Mouse (Mus musculus) adrenal gland, adult 2 months (tissue): ENCODE data around the gene Tiam2. TPM values are rescaled to one million over a fixed set of nuclear protein-coding genes. Genes with fewer than 3 reads are reported as not detected.

Source experiments
- DNase-seq: peaks from one replicate; pipeline ENCODE4 v3.0.0; 2021
- long read RNA-seq: library from polyadenylated mRNA; stranded (forward); transcript quantifications from one replicate; pipeline ENCODE4 v2.0.0, GENCODE M21; 2021
- polyA plus RNA-seq: library from polyadenylated mRNA; depleted of rRNA; stranded (reverse); fragments of >200 nt; gene quantifications from 2 replicates; pipeline ENCODE4 v1.2.3, GENCODE M21; 2012; rRNA removed
- total RNA-seq, 2 experiments: library from RNA; stranded (reverse); gene quantifications; 2 replicates each; pipeline ENCODE4 v1.2.3; 2021

The Tiam2 gene
- total RNA-seq (10 to 100 TPM; 22.3 to 29.4 TPM), polyA plus RNA-seq (5.3 and 6.5 TPM in 2 replicates)
- long read RNA-seq, partial matches to known transcripts: 2 of 11 reads
- long read RNA-seq, other reads (novel, unspliced or antisense): 9 of 11 reads

DNA sequence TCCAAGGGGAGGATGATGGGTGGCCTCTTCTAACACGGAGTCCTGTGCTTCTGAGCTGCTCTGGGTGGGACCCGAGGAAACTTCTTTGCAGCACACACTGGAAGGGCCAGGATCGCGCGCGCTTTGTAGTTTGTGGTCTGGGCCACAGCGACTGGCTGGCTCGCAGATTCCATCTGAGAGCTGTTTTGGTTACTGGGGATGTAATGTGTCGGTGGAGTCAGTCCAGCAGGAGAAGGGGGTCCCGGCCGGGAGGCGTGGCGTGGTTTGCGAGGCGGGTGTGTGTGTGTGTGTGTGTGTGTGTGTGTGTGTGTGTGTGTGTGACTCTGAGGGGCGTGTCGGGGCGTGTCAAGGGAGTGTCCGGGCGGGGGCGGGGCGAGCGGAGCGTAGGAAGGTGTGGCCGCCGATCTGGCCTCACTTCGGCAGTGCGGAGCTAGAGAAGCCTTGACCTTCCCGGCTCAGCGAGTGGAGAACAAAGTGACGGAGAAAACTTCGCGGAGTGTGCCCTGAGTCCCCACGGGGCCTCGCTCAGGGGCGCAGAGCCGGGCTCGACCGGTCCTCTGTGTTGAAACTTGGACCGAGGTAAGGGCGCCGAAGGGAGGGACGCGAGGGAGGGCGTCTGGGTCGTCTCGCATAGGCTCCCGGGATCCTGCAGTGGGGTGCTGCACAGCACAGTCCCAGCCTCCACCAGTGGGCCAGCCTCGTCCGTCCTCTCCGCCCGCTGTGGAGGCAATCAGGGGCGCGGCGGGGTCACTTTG, at the start of gene Tiam2:
Gene Tiam2 (plus strand): TSS at position 426 of the 755 bp plus-strand sequence.
- peak; percentile 85 for DNase-seq

DNA sequence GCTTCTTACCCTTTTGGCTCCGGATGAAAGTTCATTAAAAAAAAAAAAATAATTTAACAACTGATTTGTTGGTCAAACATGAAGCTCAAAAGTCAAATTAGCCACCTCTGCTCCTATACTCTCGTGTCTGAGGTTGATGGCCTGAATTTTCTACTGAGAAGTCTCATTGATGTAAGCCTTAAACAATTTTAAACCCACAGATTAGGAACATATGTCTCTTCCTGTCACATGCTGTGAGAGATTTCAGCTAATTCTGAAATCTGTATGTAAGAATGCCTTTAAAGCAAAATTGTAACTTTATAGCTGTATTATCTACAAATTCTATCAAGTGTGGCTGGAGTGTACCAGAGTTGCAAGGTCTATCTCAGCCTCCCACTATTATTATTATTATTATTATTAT, 46.1 kb upstream of the Tiam2 start:
- no peak for DNase-seq

DNA sequence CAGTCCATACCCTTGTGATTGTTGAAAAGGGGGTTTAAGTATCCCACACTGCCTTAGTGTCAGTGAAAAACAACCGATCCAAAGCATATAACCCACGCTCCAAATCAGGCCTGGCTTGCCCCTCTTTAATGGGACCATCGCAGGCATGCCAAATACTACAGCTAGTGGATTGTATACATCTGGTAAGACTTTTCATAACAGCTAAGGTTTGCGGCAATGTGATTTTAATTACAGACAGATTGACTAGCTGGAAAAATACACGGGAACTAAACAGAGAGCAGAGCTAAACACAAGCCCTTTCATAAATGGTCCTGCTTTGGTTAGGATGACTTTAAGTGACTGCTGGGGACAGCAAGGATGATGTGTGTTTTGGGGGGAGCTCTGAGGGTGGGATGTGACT, 44.4 kb upstream of the Tiam2 start:
- no peak for DNase-seq

DNA sequence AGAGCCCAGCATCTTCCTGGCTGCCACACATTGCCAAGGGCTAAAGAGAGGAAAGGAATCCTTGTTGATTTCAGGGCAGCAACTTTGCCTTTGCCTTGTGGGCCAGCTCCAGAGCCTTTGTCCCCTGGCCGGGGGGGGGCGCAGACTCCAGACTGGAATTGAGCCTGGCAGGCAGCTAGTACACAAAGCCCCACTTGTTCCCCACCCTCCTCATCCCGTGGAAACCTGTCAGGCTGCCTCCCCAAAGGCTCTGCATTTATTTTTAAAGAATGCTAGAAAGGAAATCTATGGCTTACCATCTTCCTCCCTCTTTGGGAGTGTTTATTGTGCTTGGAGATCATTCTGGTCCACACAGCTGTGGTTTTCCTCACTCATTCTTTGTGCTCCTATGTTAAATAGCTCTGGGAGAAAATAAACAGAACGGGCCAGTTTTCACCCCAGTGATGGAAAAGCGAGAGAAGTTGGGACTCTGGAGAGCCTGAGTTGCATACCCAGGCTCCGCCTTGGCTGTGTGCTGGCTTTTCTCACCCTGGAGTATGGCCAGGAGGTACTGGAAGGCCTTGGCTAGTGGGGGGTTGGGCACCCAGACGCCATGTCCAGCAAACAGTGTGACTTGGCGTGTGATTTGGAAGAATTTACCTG, 41.2 kb upstream of the Tiam2 start:
- DNase-seq: peak; percentile 47

- no peak for DNase-seq
Observed at GRCm38 (mm10) chr17:3286123-3286825, 40.1 kb upstream of the Tiam2 start.

DNA sequence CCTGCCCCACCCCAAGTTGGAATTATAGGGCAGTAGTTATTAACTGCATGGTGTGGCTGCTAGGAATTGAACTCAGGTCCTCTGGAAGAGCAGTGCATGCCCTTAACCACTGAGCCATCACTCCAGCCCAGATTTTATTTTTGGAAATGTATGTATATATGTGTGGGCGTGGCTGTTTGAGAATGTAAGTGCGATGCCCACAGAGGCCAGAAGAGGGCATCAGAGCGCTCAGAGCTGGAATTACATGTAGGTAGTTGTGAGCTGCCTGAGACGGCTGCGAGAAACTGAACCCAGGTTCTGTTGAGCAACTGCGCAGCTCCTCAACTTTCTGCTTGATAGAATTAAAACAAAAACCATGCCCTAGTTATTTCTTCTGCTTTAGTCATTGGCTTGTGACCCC, 38.0 kb upstream of the Tiam2 start:
- DNase-seq: peak; percentile 56

DNA sequence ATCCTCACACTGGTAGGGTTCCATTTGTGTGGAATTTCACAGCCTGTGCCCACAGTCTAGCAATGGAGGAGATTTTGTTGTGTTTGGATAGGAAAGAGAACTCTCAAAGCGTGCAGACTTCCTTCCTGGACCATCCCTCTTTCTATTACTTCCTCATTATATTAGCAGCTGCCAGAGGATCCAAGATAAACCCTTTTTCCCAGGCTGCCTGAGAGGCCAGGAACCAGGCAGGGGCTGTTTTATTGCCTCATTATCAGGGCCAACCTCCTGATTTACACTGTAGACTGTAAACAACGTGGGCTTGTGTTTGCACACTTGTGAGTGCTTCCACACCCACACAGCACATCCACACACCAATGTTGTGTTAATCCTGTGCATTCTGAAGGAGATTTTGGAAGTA, 31.3 kb upstream of the Tiam2 start:
- DNase-seq: no peak

- DNase-seq: no peak
Observed at GRCm38 (mm10) chr17:3299487-3299886, 26.9 kb upstream of the Tiam2 start.

DNA sequence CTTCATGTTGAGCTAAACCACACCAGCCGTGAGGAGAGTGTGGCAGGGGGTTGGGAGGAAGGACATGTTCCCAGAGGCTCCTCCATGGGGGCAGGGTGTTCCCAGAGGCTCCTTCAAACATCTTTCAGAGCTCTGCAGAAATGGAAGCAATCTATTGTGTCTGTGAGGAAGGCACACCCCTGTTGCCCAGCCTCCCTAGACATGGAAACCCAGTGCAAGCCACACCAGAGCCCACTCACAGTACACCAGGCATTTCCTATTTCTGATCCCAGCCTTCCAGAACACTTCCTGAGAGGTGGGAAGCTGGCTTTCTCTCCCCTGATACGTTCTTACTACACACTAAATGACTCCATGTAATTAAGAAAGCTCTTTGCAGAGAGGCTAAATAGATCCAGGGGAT, 20.4 kb upstream of the Tiam2 start:
- no peak for DNase-seq

DNA sequence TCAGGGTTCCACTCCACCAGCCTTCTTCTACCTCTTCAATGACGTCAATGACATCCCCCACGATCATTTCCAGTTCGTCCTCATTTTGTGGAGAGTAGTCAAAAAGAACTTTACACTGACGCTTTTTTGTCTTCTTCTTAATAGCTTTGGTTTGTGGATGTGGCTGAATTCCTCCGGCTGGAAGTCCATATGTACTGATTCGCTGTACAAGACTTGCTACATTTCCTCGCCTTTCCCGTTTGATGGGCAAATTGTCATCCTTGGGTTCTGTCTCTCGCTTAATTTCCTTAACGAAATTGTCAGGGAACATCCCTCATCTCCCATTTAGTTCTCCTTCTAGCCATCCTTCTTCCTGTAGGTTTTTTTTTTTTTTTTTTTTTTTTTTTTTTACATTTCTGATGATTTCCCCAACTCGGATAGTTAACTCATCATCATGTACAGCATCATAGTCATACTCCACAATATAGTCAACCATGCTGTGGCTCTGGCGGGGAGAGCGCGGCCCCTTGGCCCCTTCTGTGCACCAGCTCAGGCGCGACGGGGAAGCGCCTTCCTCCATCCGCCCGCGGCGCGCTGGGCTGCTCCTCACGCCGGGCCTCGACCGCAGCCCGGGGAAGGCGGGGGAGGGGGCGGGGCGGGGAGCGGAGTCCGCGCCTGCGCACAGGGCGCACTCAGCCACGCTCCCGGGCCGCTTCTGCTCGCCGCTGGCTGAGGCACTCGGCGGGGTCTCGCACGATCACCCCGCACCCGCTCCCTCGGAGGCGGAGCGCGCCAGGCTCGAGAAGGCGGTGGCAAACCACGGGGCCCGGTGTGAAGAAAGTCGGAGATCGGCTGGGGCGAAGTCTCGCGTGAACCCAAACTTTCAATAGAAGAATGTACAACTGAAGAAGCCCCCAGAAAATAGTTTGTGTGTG, 12.4 kb upstream of the Tiam2 start:
- peak; percentile 90 for DNase-seq

DNA sequence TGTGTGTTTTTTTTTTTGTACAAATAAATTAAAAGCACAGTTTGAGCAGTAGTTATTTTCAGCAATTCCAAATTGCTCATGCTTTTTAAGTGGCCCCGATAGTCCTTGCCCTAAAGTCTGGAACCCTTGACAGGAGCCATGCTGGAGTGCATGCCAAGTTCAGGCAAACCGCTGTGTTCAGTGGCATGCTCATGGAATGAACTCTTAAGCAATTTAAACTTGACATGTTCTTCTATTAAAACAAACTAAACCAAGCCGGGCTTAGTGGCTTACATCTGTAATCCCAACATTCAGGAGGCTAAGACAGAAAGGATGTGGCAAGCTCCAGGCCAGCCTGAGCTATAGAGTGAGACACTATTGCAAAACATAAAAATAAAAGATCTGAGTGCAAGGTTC, 11.8 kb upstream of the Tiam2 start:
- peak; percentile 15 for DNase-seq

DNA sequence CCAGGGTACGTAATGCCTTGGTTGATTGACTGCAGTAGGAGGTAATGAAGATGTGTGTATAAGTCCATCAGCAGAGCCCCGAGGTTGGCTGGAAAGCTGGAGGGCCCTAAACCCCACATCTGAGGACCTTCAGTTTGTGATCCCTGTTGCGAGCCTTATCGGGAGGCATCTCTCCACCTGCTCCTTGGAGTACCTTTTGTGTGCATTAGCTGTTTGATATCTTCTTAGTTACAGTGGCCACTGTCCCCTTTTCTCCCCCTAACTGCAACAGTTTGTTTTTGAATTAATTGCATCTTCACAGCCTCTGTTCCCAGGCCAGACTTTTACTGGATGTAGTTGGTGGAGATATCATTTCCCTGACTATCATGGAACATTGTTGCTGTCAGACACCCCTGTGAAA, 10.8 kb upstream of the Tiam2 start:
- no peak for DNase-seq

GRCm38 (mm10) chr17:3326903-3327279, 518 bp downstream of the Tiam2 start:
- no peak for DNase-seq

DNA sequence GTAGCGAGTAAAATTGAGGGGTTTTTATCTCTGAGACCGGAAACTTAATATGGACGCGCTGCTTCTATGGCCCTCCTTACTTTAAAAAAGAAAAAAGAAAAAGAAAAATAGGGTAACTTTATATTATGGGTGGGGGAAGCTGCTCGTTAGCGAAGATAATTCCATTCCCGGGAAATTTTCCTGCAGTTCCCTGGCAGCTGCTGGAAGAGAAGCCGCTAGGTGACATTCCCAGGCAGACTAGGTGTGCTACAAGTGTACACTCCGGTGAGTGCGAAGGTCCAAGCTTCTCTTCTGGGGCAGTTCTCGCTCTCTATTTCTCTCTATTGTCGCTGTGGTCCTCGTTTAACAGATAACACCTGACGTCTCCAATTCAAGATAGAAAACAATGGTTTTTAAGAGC, 962 bp downstream of the Tiam2 start:
- DNase-seq: no peak

- DNase-seq: no peak
Observed at GRCm38 (mm10) chr17:3328820-3329219, 2.4 kb downstream of the Tiam2 start.

- no peak for DNase-seq
Observed at GRCm38 (mm10) chr17:3329429-3329828, 3.1 kb downstream of the Tiam2 start.

- peak; percentile 89 for DNase-seq
Observed at GRCm38 (mm10) chr17:3331721-3332461, 5.5 kb downstream of the Tiam2 start.

GRCm38 (mm10) chr17:3336161-3336739, 9.9 kb downstream of the Tiam2 start:
- DNase-seq: no peak

GRCm38 (mm10) chr17:3336887-3337524, 10.6 kb downstream of the Tiam2 start:
- no peak for DNase-seq

DNA sequence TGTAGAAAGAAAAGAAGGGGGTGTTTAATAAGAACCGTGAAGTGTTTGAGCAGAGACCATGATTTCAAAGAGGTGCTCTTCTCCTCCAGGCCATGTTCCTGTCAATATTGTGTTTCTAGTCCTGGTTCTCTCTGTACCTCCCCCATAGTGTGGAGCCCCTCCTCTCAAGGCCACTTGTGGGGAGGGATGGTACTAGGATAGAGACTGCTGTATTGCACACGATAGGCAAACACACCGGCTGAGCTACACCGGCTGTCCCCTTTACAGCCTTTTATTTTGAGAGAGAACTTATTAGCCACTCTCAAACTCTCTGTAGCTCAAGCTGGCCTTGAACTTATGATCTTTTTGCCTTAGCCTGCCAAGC, 11.1 kb downstream of the Tiam2 start:
- DNase-seq: no peak
